Mouse (Mus musculus) E14TG2a.4 (cell line): Measurements from ENCODE around the gene Cab39.

ENCODE experiments used
- CTCF ChIP-seq: conservative IDR thresholded peaks from 2 replicates; pipeline ENCODE4 v1.5.1; 2014; ENCODE audit warnings: low read length
- NANOG ChIP-seq: IDR thresholded peaks from 2 replicates; pipeline ENCODE4 v1.6.1; 2014; ENCODE audit warnings: borderline replicate concordance, low read length, mixed read lengths

GRCm38 (mm10) chr1:85887221-85887620, 94.0 kb downstream of the Cab39 start:
- TF ChIP-seq CTCF (no peak), NANOG (no peak)
